Mouse (Mus musculus): Measurements from ENCODE around the gene 2610528J11Rik. TPM values are rescaled to one million over a fixed set of nuclear protein-coding genes. Genes with fewer than 3 reads are reported as not detected.

Gene 2610528J11Rik
- total RNA-seq, 2 experiments from 2014 or later = not detected

DNA sequence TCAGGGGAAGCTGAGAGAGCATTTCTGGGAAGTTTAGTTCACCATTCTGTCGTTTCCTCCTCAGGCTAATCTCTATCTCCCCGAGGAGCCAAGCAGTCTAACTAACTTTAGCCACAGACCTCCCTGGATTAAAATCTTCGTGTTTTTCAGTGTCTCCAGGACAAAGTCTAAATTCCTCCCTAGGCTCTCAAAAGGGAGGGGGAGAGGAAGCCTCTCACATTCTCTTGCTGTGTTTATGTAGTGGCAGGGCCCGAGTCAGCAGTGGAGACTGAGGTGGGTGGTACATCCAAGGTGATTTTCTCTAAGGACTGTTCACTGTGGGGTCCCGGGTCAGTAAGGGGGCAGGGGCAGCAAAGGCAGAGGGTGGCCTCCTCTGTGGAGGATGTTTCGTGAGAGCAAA lies 11.0 kb downstream of the 2610528J11Rik start:
- ATAC-seq (replicated peaks; ENCODE audit: low FRiP score, poor library complexity, severe bottlenecking) = no peak

GRCm38 (mm10) chr4:118539904-118540303 lies 13.1 kb downstream of the 2610528J11Rik start:
- ATAC-seq (replicated peaks; ENCODE audit: low FRiP score, poor library complexity, severe bottlenecking) = no peak

DNA sequence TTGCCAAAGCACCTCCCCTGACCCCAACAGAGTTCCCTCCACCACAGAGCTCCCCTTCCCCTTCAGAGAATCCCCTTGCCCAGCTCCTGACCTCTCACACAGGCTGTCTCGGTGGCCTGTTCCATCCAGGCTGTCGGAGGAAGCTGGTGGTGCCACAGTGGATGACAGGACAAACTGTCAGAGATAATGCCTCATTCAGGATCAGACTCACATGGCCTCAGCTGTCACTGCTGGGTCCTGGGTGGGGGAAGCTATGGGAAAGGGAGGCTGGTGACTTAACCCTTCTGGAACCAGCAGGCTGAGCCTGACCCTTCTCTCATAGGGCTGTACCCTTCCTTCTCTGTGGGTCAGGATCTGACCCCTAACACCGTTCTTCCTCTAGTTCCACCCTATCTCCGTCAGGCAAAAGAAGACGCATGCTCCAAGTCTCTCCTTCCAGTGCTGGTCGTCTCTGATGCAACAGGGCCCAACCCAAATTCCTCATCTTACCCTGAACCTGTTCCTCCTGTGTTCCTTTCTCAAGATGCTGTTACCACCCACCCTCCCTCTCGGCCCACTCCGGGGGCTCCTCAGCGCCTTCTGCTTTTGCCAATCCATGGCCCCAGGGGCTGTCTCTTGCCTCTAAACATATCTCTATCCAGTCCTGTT lies 15.8 kb downstream of the 2610528J11Rik start:
- no peak for ATAC-seq (replicated peaks; ENCODE audit: low FRiP score, poor library complexity, severe bottlenecking)

DNA sequence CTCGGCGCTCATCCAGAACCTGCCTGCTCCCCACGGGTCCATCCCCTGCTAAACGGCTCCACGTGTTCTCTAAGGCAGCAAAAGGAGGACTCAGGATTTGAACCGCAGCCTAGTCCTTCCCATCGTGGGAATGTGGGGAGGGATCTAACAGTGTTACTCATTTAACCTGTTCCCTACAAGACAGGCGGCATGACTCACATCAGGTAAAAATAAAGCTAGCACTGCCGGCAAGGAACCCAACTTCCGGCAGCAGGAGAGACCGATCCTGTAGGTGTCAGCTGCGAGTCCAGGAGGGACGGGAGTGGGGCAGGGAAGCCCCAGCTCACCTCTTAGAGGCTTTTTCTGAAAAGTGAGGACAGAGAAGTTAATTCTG lies 16.3 kb downstream of the 2610528J11Rik start:
- ATAC-seq (replicated peaks; ENCODE audit: low FRiP score, poor library complexity, severe bottlenecking) = no peak

- ATAC-seq (replicated peaks; ENCODE audit: low FRiP score, poor library complexity, severe bottlenecking) = no peak
Observed at GRCm38 (mm10) chr4:118543592-118544260, 16.9 kb downstream of the 2610528J11Rik start, which contains the start of gene Tmem125. Gene Tmem125, minus strand, starts transcription at chr4:118544044.

DNA sequence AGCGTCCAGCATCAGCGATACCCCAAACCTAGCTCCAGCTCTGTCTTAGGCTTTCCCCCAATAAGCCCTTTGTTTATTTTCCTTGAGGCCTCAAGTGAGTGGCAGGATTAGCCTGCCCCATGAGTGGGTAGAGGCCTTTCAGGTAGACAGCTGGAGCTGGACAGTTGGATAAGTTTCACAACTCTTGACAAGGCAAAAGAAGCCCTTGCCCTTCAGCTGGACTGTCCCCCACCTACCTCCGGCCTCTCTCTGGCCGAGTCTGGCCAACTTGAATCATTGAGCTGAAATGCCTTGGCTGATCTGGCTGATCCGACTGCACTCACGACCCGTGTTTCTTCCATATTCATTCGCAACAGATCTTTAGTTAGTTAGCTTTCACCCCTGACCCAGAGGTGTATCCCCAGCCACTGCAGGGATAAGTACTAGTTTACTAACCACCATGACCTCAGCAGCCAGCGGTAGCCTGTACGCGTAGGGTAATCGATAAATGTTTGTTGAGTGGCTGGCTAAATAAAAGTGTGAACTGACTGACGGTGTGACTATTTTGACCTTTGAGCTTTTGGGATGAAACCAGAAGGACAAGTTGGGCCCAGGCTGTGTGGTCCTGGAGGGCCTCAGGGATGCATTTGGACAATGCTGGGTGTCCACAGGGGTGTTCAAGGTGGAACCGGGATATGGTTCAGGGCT lies 17.8 kb downstream of the 2610528J11Rik start:
- ATAC-seq (replicated peaks; ENCODE audit: low FRiP score, poor library complexity, severe bottlenecking) = no peak

- ATAC-seq (replicated peaks; ENCODE audit: low FRiP score, poor library complexity, severe bottlenecking) = peak; percentile 81
Observed at GRCm38 (mm10) chr4:118547424-118548129, 20.8 kb downstream of the 2610528J11Rik start.

GRCm38 (mm10) chr4:118548130-118548480 lies 21.3 kb downstream of the 2610528J11Rik start:
- ATAC-seq (replicated peaks; ENCODE audit: low FRiP score, poor library complexity, severe bottlenecking) = peak; percentile 85

DNA sequence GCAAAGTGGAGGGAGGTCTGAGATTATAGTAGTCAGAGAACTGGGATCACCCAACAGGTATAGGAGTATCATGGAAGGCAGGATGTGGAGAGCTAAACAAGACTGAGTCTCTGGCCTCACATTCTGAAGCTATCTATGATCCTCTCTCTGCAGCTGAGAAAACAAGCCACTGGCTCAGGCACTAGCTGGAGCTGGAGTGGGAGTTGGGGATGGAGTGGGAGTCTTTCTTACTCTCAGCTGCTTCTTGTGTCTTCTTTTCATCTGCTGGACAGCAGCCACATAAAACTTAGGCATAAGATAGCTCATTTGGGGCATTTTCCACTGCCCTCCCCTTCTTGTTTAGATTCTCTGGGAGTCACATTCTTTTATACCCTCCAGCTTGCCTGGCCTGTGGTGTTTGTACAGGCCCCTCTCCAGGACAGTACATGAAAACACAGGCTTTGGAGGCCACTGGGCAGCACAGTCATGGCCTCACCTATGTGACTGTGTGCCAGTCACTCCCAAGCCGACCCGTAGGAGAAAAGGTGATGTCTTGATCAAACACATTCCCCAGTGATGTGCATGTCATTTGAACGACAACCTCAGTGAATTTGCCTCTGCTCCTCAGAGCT lies 26.3 kb downstream of the 2610528J11Rik start:
- ATAC-seq (replicated peaks; ENCODE audit: low FRiP score, poor library complexity, severe bottlenecking) = no peak

DNA sequence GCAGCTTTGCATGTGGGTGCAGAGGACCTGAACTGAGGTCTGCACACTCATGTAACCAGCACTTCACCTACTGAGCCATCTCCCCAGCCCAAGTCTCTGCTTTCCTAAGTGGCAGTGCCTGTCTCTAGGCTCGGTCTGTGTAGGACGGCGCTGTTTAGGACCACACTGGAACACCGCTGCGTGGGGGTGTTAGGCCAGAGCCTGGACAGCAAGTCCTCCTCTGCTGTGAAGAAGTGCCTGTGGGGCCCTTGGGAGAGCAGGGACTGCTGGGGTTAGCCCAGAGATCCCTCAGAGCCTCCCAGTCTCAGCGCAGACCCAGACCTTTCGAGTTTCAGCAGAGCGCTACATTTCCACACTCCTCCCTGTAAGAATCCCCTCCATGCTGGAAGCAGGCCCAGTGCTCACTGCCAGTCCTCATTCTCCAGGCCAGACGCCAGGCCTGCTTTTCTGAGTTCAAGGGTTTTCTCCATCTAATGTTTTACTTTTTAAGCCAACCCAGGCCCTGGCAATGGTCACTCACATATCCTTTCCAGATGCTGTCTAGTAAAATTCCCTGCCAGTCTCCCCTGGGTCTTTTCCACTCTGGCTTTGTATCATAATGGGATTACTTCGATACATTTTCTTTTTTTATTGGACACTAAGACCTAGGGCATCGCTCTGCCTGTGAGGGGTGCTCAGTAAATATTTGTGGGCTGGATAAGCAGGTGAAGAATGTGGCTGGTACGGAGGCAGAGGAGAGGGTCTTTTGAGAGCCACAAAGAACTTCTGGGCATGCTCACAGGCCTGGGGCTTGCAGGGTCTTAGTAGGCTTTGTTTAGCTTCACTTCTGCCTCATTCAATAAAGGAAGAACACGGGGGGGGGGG lies 37.5 kb downstream of the 2610528J11Rik start:
- ATAC-seq (replicated peaks; ENCODE audit: low FRiP score, poor library complexity, severe bottlenecking) = no peak

GRCm38 (mm10) chr4:118564926-118565279 lies 38.1 kb downstream of the 2610528J11Rik start:
- no peak for ATAC-seq (replicated peaks; ENCODE audit: low FRiP score, poor library complexity, severe bottlenecking)

- ATAC-seq (replicated peaks; ENCODE audit: low FRiP score, poor library complexity, severe bottlenecking) = 0 out of 2 replicates have a peak, but pooled peaks have one; percentile 43
Observed at GRCm38 (mm10) chr4:118566161-118566676, 39.4 kb downstream of the 2610528J11Rik start.

- ATAC-seq (replicated peaks; ENCODE audit: low FRiP score, poor library complexity, severe bottlenecking) = peak; percentile 84
Observed at GRCm38 (mm10) chr4:118568709-118569108, 41.9 kb downstream of the 2610528J11Rik start.

GRCm38 (mm10) chr4:118569320-118569719 lies 42.5 kb downstream of the 2610528J11Rik start:
- no peak for ATAC-seq (replicated peaks; ENCODE audit: low FRiP score, poor library complexity, severe bottlenecking)

- ATAC-seq (replicated peaks; ENCODE audit: low FRiP score, poor library complexity, severe bottlenecking) = no peak
Observed at GRCm38 (mm10) chr4:118571441-118571840, 44.6 kb downstream of the 2610528J11Rik start.

DNA sequence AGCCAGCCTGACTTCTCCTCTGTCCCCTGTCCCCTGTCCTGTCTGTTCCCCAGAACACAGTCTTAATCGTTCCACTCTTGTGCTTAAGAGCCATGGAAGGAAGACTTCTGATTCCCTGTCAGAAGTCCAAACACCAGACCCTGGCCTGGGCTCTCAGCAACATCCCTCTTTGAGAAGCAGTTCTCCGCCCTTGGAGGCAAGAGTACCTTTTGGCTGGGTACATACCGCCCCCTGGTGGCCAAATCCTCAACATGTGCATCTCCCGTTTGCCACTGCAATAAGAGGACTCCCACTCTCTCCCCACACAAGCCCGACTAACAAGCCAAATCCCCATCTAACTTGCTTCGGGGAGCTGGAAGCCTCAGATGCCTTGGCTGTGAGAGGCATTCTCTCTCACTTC lies 49.3 kb downstream of the 2610528J11Rik start:
- ATAC-seq (replicated peaks; ENCODE audit: low FRiP score, poor library complexity, severe bottlenecking) = peak; percentile 64; the same call in 1 of the 2 replicates

GRCm38 (mm10) chr4:118579313-118579712 lies 52.5 kb downstream of the 2610528J11Rik start:
- no peak for ATAC-seq (replicated peaks; ENCODE audit: low FRiP score, poor library complexity, severe bottlenecking)
